Mouse (Mus musculus) lung, embryonic 14.5 days (tissue): Measurements from ENCODE around the gene Sox21. TPM values are rescaled to one million over a fixed set of nuclear protein-coding genes. Genes with fewer than 3 reads are reported as not detected.

Experiments
- ATAC-seq: fragments of 200-750 bp; cut with Nextera tagmentation; 2 replicates; pipeline ENCODE4 v1.8.0; 2017; ENCODE audit warnings: mild to moderate bottlenecking, moderate TSS enrichment, moderate library complexity; ENCODE audit not compliant: insufficient read depth
- DNase-seq: peaks from one replicate; pipeline ENCODE4 v3.0.0-alpha.2; 2015
- H3K27ac ChIP-seq: fragments of 300-500 bp; sonication (generic); 2 replicates; pipeline ENCODE4 v1.5.1; 2014; ENCODE audit warnings: low read depth, mild to moderate bottlenecking, moderate library complexity
- H3K27me3 ChIP-seq: fragments of 300-500 bp; sonication (generic); 2 replicates; pipeline ENCODE4 v1.6.1; 2014; ENCODE audit warnings: low read length, control low read depth; ENCODE audit not compliant: insufficient read depth
- H3K36me3 ChIP-seq: fragments of 300-500 bp; sonication (generic); 2 replicates; pipeline ENCODE4 v1.6.1; 2014; ENCODE audit warnings: control low read depth; ENCODE audit not compliant: insufficient read depth
- H3K4me1 ChIP-seq: fragments of 300-500 bp; sonication (generic); 2 replicates; pipeline ENCODE4 v1.6.1; 2014; ENCODE audit warnings: antibody characterized with exemption, control low read depth; ENCODE audit not compliant: insufficient read depth
- H3K4me2 ChIP-seq: fragments of 300-500 bp; sonication (generic); 2 replicates; pipeline ENCODE4 v1.6.1; 2014; ENCODE audit warnings: mild to moderate bottlenecking
- H3K4me3 ChIP-seq: fragments of 300-500 bp; sonication (generic); 2 replicates; pipeline ENCODE4 v1.5.1; 2014; ENCODE audit warnings: low read depth, low read length
- H3K9ac ChIP-seq: fragments of 300-500 bp; sonication (generic); 2 replicates; pipeline ENCODE4 v1.6.1; 2014
- H3K9me3 ChIP-seq: fragments of 300-500 bp; sonication (generic); 2 replicates; pipeline ENCODE4 v1.6.1; 2016; ENCODE audit warnings: low read depth, low read length, control low read depth
- CTCF ChIP-seq: IDR thresholded peaks from 2 replicates; pipeline ENCODE4 v1.5.1; 2016; ENCODE audit warnings: antibody characterized with exemption, low read depth
- WGBS: fragments of 180-500 bp; shearing (Covaris S2); extraction: QIAGEN DNeasy Blood & Tissue Kit; methylation state at CpG from one replicate; pipeline ENCODE4 v1.1.7; 2014; 5-methylcytosine and 5-hydroxymethylcytosine counted together
- polyA plus RNA-seq: library from polyadenylated mRNA; unstranded; fragments of >200 nt; fragmentation: Nextera tagmentation; extraction: Ambion mirVana; gene quantifications from 2 replicates; pipeline ENCODE4 v1.2.1, GENCODE M21; 2014

Sox21 gene
- polyA plus RNA-seq = 1.2 and 1.4 TPM in 2 replicates

- peak; percentile 69 for DNase-seq
- Histone ChIP-seq H3K9ac (peak within 1 kb of the TSS; percentile 36), H3K4me1 (no peaks in the 10 kb centered on the region), H3K9me3 (no peaks in the 10 kb centered on the region), H3K27ac (peak within 1 kb of the TSS; percentile 50; the same call in 1 of the 2 replicates), H3K36me3 (no peaks in the 10 kb centered on the region), H3K4me2 (peak within 1 kb of the TSS; percentile 87), H3K27me3 (peaks cover 78% of the 10 kb centered on the region), H3K4me3 (peak within 1 kb of the TSS; percentile 51)
- WGBS = under 1% methylated on average over 31 of the region's 34 CpGs
- no peak for TF ChIP-seq CTCF
- peak; percentile 87 for ATAC-seq
These were observed at the start of gene Sox21 for GRCm38 (mm10) chr14:118236886-118237289. Gene Sox21 (minus strand): TSS chr14:118237030.

- H3K9ac ChIP-seq = no peak overlapping the region
- no peak overlapping the region for H3K4me2 ChIP-seq
- ATAC-seq = no peak
- WGBS = 69% methylated on average over 2 of the region's 2 CpGs
- no peaks in the 10 kb centered on the region for H3K36me3 ChIP-seq
- H3K4me1 ChIP-seq = no peaks in the 10 kb centered on the region
- TF ChIP-seq CTCF = no peak
- H3K9me3 ChIP-seq = no peaks in the 10 kb centered on the region
- no peak overlapping the region for H3K4me3 ChIP-seq
- DNase-seq = no peak
- no peaks in the 10 kb centered on the region for H3K27me3 ChIP-seq
- no peak overlapping the region for H3K27ac ChIP-seq
These were observed 49.3 kb upstream of the Sox21 start for GRCm38 (mm10) chr14:118286096-118286495.

GRCm38 (mm10) chr14:118282917-118283316 lies 46.1 kb upstream of the Sox21 start:
- Histone ChIP-seq H3K27me3 (no peaks in the 10 kb centered on the region), H3K9me3 (no peaks in the 10 kb centered on the region), H3K9ac (no peak overlapping the region), H3K4me2 (no peak overlapping the region), H3K4me3 (no peak overlapping the region), H3K36me3 (no peaks in the 10 kb centered on the region), H3K27ac (no peak overlapping the region), H3K4me1 (no peaks in the 10 kb centered on the region)
- TF ChIP-seq CTCF = no peak
- 62% methylated on average over 14 of the region's 14 CpGs for WGBS
- ATAC-seq (peak; percentile 44; the same call in 1 of the 2 replicates), DNase-seq (peak; percentile 63)

- no peaks in the 10 kb centered on the region for H3K4me1 ChIP-seq
- DNase-seq (no peak), ATAC-seq (no peak)
- no peak overlapping the region for H3K4me2 ChIP-seq
- H3K4me3 ChIP-seq = no peak overlapping the region
- no peaks in the 10 kb centered on the region for H3K9me3 ChIP-seq
- no peaks in the 10 kb centered on the region for H3K36me3 ChIP-seq
- H3K27me3 ChIP-seq = no peaks in the 10 kb centered on the region
- H3K9ac ChIP-seq = no peak overlapping the region
- no peak for TF ChIP-seq CTCF
- WGBS = 88% methylated on average over 3 of the region's 3 CpGs
- no peak overlapping the region for H3K27ac ChIP-seq
These were observed 45.4 kb upstream of the Sox21 start for GRCm38 (mm10) chr14:118282272-118282671.

- TF ChIP-seq CTCF = no peak
- no peak overlapping the region for H3K27ac ChIP-seq
- H3K4me3 ChIP-seq = no peak overlapping the region
- H3K4me1 ChIP-seq = no peaks in the 10 kb centered on the region
- no peaks in the 10 kb centered on the region for H3K36me3 ChIP-seq
- no peaks in the 10 kb centered on the region for H3K9me3 ChIP-seq
- no peak overlapping the region for H3K9ac ChIP-seq
- ATAC-seq = no peak
- whole genome bisulfite sequencing = 81% methylated on average over 7 of the region's 7 CpGs
- H3K27me3 ChIP-seq = no peaks in the 10 kb centered on the region
- H3K4me2 ChIP-seq = no peak overlapping the region
- no peak for DNase-seq
These were observed 41.1 kb upstream of the Sox21 start for GRCm38 (mm10) chr14:118277704-118278498.

GRCm38 (mm10) chr14:118272594-118273555 lies 36.0 kb upstream of the Sox21 start:
- Histone ChIP-seq H3K4me2 (no peak overlapping the region), H3K9ac (no peak overlapping the region), H3K9me3 (no peaks in the 10 kb centered on the region), H3K36me3 (no peaks in the 10 kb centered on the region), H3K4me3 (no peak overlapping the region), H3K27me3 (no peaks in the 10 kb centered on the region), H3K4me1 (no peaks in the 10 kb centered on the region), H3K27ac (no peak overlapping the region)
- TF ChIP-seq CTCF = no peak
- 61% methylated on average over 6 of the region's 6 CpGs for WGBS
- no peak for ATAC-seq
- DNase-seq = peak; percentile 11

- Histone ChIP-seq H3K27ac (no peak overlapping the region), H3K4me3 (no peak overlapping the region), H3K9me3 (no peaks in the 10 kb centered on the region), H3K4me2 (no peak overlapping the region), H3K36me3 (no peaks in the 10 kb centered on the region), H3K9ac (no peak overlapping the region), H3K27me3 (no peaks in the 10 kb centered on the region), H3K4me1 (no peaks in the 10 kb centered on the region)
- no peak for TF ChIP-seq CTCF
- DNase-seq (no peak), ATAC-seq (no peak)
- WGBS = 64% methylated on average over 4 of the region's 4 CpGs
These were observed 32.0 kb upstream of the Sox21 start for GRCm38 (mm10) chr14:118268849-118269248.
